Mouse (Mus musculus): ENCODE measurements around the gene Relch. TPM values are rescaled to one million over a fixed set of nuclear protein-coding genes. Genes with fewer than 3 reads are reported as not detected.
"Not testable (repeated sequence)": the region's sequence is repeated elsewhere in the genome, so short reads cannot be mapped to it uniquely, and the experiment has no call there.

The Relch gene
- total and polyA plus RNA-seq, 3 experiments: 29.2 to 41.9 (median 39.0) TPM

- Histone ChIP-seq H3K4me1 (ENCODE audit: control insufficient read depth in 1 of 2, insufficient read depth in 2 of 2, low read length in 2 of 2) (no peaks in the 10 kb centered on the region), H3K27me3 (ENCODE audit: control insufficient read depth in 1 of 2, insufficient read depth in 2 of 2, low read length in 2 of 2) (no peaks in the 10 kb centered on the region), H3K36me3 (ENCODE audit: control insufficient read depth in 1 of 2, insufficient read depth in 2 of 2, low read length in 2 of 2) (no peaks in the 10 kb centered on the region), H3K9me3 (replicated peaks; ENCODE audit: insufficient read depth, low read length) (no peaks in the 10 kb centered on the region), H3K79me2 (ENCODE audit: control insufficient read depth, insufficient read depth, low read length, poor library complexity) (no peaks in the 10 kb centered on the region), H3K4me3 (ENCODE audit: control insufficient read depth in 1 of 2, insufficient read depth in 1 of 2, low read depth in 2 of 2, low read length in 2 of 2) (no peak overlapping the region), H3K27ac (ENCODE audit: control insufficient read depth, low read depth, low read length) (no peak overlapping the region), H3K9ac (ENCODE audit: control insufficient read depth, low read depth, low read length, poor library complexity, severe bottlenecking) (no peak overlapping the region)
- DNase-seq (ENCODE audit: low read depth, low spot score): no peak
- TF ChIP-seq USF1 (IDR thresholded peaks at IDR 0.05; ENCODE audit: low read depth, low read length): no peak
- no peak for TF ChIP-seq POLR2AphosphoS2 (IDR thresholded peaks at IDR 0.05; ENCODE audit: low read length)
- no peak for TF ChIP-seq USF2 (IDR thresholded peaks at IDR 0.05; ENCODE audit: borderline replicate concordance in 1 of 2, insufficient read depth in 1 of 2, low read depth in 1 of 2, low read length in 2 of 2)
- TF ChIP-seq SIN3A (IDR thresholded peaks at IDR 0.05; ENCODE audit: low read length): no peak
- no peak for TF ChIP-seq MEF2A (IDR thresholded peaks at IDR 0.05; ENCODE audit: extremely low read depth, insufficient replicate concordance, low read depth, low read length, poor library complexity, severe bottlenecking)
- no peak for TF ChIP-seq CTCF (IDR thresholded peaks at IDR 0.05 in 2 of 3, conservative IDR thresholded peaks at IDR 0.05 in 1 of 3; ENCODE audit: control insufficient read depth in 1 of 3, insufficient read depth in 1 of 3, low read depth in 2 of 3, low read length in 3 of 3, poor library complexity in 1 of 3, severe bottlenecking in 1 of 3)
- TF ChIP-seq UBTF (IDR thresholded peaks at IDR 0.05; ENCODE audit: borderline replicate concordance, insufficient read depth, low read depth, low read length): no peak
- TF ChIP-seq ELF1 (IDR thresholded peaks at IDR 0.05; ENCODE audit: low read depth, low read length): no peak
- TF ChIP-seq NRF1 (IDR thresholded peaks at IDR 0.05; ENCODE audit: insufficient read depth, low read depth, low read length, poor library complexity, severe bottlenecking): no peak
- no peak for TF ChIP-seq SMC3 (IDR thresholded peaks at IDR 0.05; ENCODE audit: low read depth, low read length)
These were observed 101.9 kb downstream of the Relch start for GRCm38 (mm10) chr1:105765586-105765985.

DNA sequence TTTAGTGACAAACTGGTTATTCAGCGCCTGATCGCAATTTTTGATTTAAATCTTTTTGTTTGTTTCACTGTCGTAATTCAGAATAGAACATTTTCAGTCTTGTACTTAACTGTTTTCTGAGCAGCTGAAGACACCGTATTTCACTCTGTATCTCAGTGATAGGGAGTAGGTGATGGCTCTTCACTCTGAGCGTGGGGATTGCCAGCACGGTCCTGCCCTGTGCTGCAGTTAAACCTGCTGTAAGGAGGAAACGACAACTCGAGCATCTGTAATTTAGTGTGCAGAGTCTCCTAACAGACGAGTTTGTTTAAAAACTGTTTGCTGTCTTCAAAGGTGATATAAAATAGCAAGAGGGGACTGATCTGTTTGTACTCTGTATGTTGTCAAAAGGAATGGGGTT lies 102.4 kb downstream of the Relch start:
- H3K27ac ChIP-seq (ENCODE audit: control insufficient read depth, low read depth, low read length); H3K4me3 ChIP-seq (ENCODE audit: control insufficient read depth in 1 of 2, insufficient read depth in 1 of 2, low read depth in 2 of 2, low read length in 2 of 2): not testable (repeated sequence)

DNA sequence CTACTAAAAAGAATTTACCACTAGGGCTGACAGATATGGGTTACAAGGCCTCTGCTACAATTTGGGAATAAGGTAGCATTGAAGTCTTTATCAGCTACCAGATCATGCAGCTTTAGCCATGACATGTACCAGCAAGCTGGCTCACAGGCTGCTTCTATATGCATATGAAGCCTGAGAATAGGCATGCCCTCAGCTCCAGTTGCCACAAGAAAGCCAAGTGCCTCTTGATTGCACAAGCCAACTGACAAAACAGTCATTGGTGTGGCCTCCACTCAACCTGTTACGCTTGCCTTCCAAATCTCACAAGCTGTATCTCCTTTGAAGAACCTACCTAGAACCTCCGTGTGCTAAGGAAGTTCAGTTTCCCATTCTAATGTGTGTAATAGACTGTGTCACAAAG lies 104.7 kb downstream of the Relch start:
- Histone ChIP-seq H3K9me3 (replicated peaks; ENCODE audit: insufficient read depth, low read length) (no peaks in the 10 kb centered on the region), H3K27ac (ENCODE audit: control insufficient read depth, low read depth, low read length) (no peak overlapping the region), H3K36me3 (ENCODE audit: control insufficient read depth in 1 of 2, insufficient read depth in 2 of 2, low read length in 2 of 2) (no peaks in the 10 kb centered on the region), H3K4me3 (ENCODE audit: control insufficient read depth in 1 of 2, insufficient read depth in 1 of 2, low read depth in 2 of 2, low read length in 2 of 2) (no peak overlapping the region), H3K27me3 (ENCODE audit: control insufficient read depth in 1 of 2, insufficient read depth in 2 of 2, low read length in 2 of 2) (no peaks in the 10 kb centered on the region), H3K9ac (ENCODE audit: control insufficient read depth, low read depth, low read length, poor library complexity, severe bottlenecking) (no peak overlapping the region), H3K4me1 (ENCODE audit: control insufficient read depth in 1 of 2, insufficient read depth in 2 of 2, low read length in 2 of 2) (no peaks in the 10 kb centered on the region), H3K79me2 (ENCODE audit: control insufficient read depth, insufficient read depth, low read length, poor library complexity) (no peaks in the 10 kb centered on the region)
- DNase-seq (ENCODE audit: low read depth, low spot score): no peak
- TF ChIP-seq ZNF384 (IDR thresholded peaks at IDR 0.05; ENCODE audit: low read depth, low read length) (no peak), USF2 (IDR thresholded peaks at IDR 0.05; ENCODE audit: borderline replicate concordance in 1 of 2, insufficient read depth in 1 of 2, low read depth in 1 of 2, low read length in 2 of 2) (no peak), E2F4 (IDR thresholded peaks at IDR 0.05; ENCODE audit: borderline replicate concordance, low read depth, low read length) (no peak), NELFE (IDR thresholded peaks at IDR 0.05; ENCODE audit: low read depth, low read length) (no peak), TCF12 (IDR thresholded peaks at IDR 0.05; ENCODE audit: low read depth, low read length) (no peak)

More for the DNA sequence above, 102.4 kb downstream of the Relch start:
- not testable (repeated sequence) for H3K9ac ChIP-seq (ENCODE audit: control insufficient read depth, low read depth, low read length, poor library complexity, severe bottlenecking); H3K36me3 ChIP-seq (ENCODE audit: control insufficient read depth in 1 of 2, insufficient read depth in 2 of 2, low read length in 2 of 2); DNase-seq (ENCODE audit: low read depth, low spot score); H3K79me2 ChIP-seq (ENCODE audit: control insufficient read depth, insufficient read depth, low read length, poor library complexity); H3K27me3 ChIP-seq (ENCODE audit: control insufficient read depth in 1 of 2, insufficient read depth in 2 of 2, low read length in 2 of 2); H3K4me1 ChIP-seq (ENCODE audit: control insufficient read depth in 1 of 2, insufficient read depth in 2 of 2, low read length in 2 of 2); H3K9me3 ChIP-seq (replicated peaks; ENCODE audit: insufficient read depth, low read length)
